Mouse (Mus musculus) gastrocnemius, postnatal 36 days (tissue): ENCODE results near the gene Rnf114. TPM values are rescaled to one million over a fixed set of nuclear protein-coding genes. Genes with fewer than 3 reads are reported as not detected.

ENCODE experiments used
- DNase-seq, 2 experiments: peaks; one replicate each; pipeline ENCODE4 v3.0.0; 2022
- intact Hi-C: fragments of 180-260 bp; cut with DNase I; formaldehyde crosslinking; loops from one replicate; pipeline ENCODE4 v1.15.1; 2025
- long read RNA-seq, 2 experiments: library from polyadenylated mRNA; stranded (forward); transcript quantifications; one replicate each; pipeline ENCODE4 v2.0.0; 2021
- total RNA-seq, 2 experiments: library from RNA; stranded (reverse); gene quantifications; 2 replicates each; pipeline ENCODE4 v1.2.3; 2021

The Rnf114 gene
- 10 to 100 TPM; 31.8 to 32.2 TPM for total RNA-seq
- long read RNA-seq, experiment 1, transcript Rnf114-201 (6 exons, 2,502 nt): major isoform, 35 of 73 reads
- long read RNA-seq, experiment 1, partial matches to known transcripts: 21 of 73 reads
- long read RNA-seq, experiment 1, other reads (novel, unspliced or antisense): 13 of 73 reads
- long read RNA-seq, experiment 2, transcript Rnf114-201 (6 exons, 2,502 nt): major isoform, 22 of 72 reads
- long read RNA-seq, experiment 2, partial matches to known transcripts: 17 of 72 reads
- long read RNA-seq, experiment 2, other reads (novel, unspliced or antisense): 32 of 72 reads

- peak in 1 of 2 experiments; percentile 47 for DNase-seq
- intact Hi-C loops: no loop called here
Measured at GRCm38 (mm10) chr2:167491757-167492708, at the start of gene Rnf114. Rnf114 (plus strand) TSS chr2:167492645.

GRCm38 (mm10) chr2:167443411-167444193 lies 48.8 kb upstream of the Rnf114 start:
- intact Hi-C loops: no loop called here
- DNase-seq: no peak

GRCm38 (mm10) chr2:167445911-167446780 lies 46.3 kb upstream of the Rnf114 start:
- intact Hi-C loops: no loop called here
- DNase-seq: no peak

- DNase-seq: no peak
- intact Hi-C loops: no loop called here
Measured at GRCm38 (mm10) chr2:167447207-167447606, 45.2 kb upstream of the Rnf114 start.

GRCm38 (mm10) chr2:167447629-167448028 lies 44.8 kb upstream of the Rnf114 start:
- no peak for DNase-seq
- intact Hi-C loops: no loop called here

- intact Hi-C loops: no loop called here
- DNase-seq: no peak
Measured at GRCm38 (mm10) chr2:167449331-167450275, 42.8 kb upstream of the Rnf114 start.

GRCm38 (mm10) chr2:167450647-167451046 lies 41.8 kb upstream of the Rnf114 start:
- DNase-seq: no peak
- intact Hi-C loops: no loop called here

GRCm38 (mm10) chr2:167453814-167454213 lies 38.6 kb upstream of the Rnf114 start:
- intact Hi-C loops: loop anchor here (2.0 kb wide), 1 partner anchor 23 kb away; no protein-coding TSS in a partner anchor
- DNase-seq: no peak

GRCm38 (mm10) chr2:167456361-167457020 lies 36.0 kb upstream of the Rnf114 start:
- no peak for DNase-seq
- intact Hi-C loops: loop anchor here (5.0 kb wide), 1 partner anchor 234 kb away; no protein-coding TSS in a partner anchor

GRCm38 (mm10) chr2:167457213-167457612 lies 35.2 kb upstream of the Rnf114 start:
- intact Hi-C loops: loop anchor here (5.0 kb wide), 1 partner anchor 235 kb away; no protein-coding TSS in a partner anchor
- no peak for DNase-seq

GRCm38 (mm10) chr2:167458548-167458947 lies 33.9 kb upstream of the Rnf114 start:
- DNase-seq: no peak
- intact Hi-C loops: loop anchor here (5.0 kb wide), 1 partner anchor 236 kb away; no protein-coding TSS in a partner anchor

- no peak for DNase-seq
- intact Hi-C loops: loop anchor here (5.0 kb wide), 1 partner anchor 237 kb away; no protein-coding TSS in a partner anchor
Measured at GRCm38 (mm10) chr2:167459071-167459865, 33.2 kb upstream of the Rnf114 start.

- intact Hi-C loops: loop anchor here (5.0 kb wide), 3 partner anchors 41 to 186 kb away; partner anchors contain the start of gene Slc9a8
- peak in 1 of 2 experiments; percentile 71 for DNase-seq
Measured at GRCm38 (mm10) chr2:167462954-167463353, 29.5 kb upstream of the Rnf114 start.

GRCm38 (mm10) chr2:167463802-167464201 lies 28.6 kb upstream of the Rnf114 start:
- DNase-seq: no peak
- intact Hi-C loops: loop anchor here (5.0 kb wide), 3 partner anchors 42 to 187 kb away; partner anchors contain the start of gene Slc9a8

GRCm38 (mm10) chr2:167465951-167466350 lies 26.5 kb upstream of the Rnf114 start:
- no peak for DNase-seq

GRCm38 (mm10) chr2:167467214-167467613 lies 25.2 kb upstream of the Rnf114 start:
- DNase-seq: no peak
- intact Hi-C loops: no loop called here

More at GRCm38 (mm10) chr2:167465951-167466350, 26.5 kb upstream of the Rnf114 start:
- intact Hi-C loops: no loop called here

- intact Hi-C loops: no loop called here
- DNase-seq: no peak
Measured at GRCm38 (mm10) chr2:167468444-167468843, 24.0 kb upstream of the Rnf114 start.
